Mouse (Mus musculus): ENCODE measurements at regions not wholly inside any gene's neighbourhood (a gene's known extent, or its start where the extent isn't known, plus 50 kb on each side); places are given as distances from the start of the nearest gene placed in this dataset.

DNA sequence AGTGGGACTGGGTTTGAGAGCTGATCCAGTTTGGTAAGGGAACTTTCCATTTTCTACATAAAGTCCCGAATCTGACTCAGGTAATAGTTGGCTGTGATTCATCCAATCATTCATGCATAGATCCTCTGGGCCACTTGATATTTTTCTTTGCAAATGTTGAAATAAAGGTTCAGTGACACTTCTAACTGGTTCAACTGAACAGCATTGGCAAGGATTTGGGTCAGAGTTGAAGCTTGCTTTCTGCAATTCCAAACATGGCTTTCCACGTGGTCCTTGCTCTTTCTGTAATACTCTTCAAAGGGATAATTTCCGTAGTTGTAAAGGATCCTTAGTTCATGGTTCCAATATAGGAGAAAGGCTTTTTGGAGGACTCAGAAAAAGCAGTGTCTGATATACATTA is 554.0 kb downstream of the Rnf144a start:
- no peak for ATAC-seq (ENCODE audit: low read depth)
- H3K9me3 ChIP-seq (ENCODE audit: control insufficient read depth, low read length): 0 out of 2 replicates have a peak, but pooled peaks cover 3% of the 10 kb centered on the region
- no peaks in the 10 kb centered on the region for H3K36me3 ChIP-seq (ENCODE audit: control insufficient read depth, insufficient read depth, low read length)
- 73% methylated on average over 3 of the region's 3 CpGs for WGBS
- no peak overlapping the region for H3K4me2 ChIP-seq (ENCODE audit: low read depth, low read length)
- DNase-seq (ENCODE audit: low spot score): no peak
- H3K4me1 ChIP-seq (ENCODE audit: control insufficient read depth, insufficient read depth, low read length): no peaks in the 10 kb centered on the region
- H3K9ac ChIP-seq (ENCODE audit: low read depth, low read length): no peak overlapping the region
- H3K27me3 ChIP-seq (replicated peaks; ENCODE audit: control insufficient read depth, insufficient read depth, low read length): no peaks in the 10 kb centered on the region
- no peak overlapping the region for H3K27ac ChIP-seq (replicated peaks; ENCODE audit: low read depth, low read length)
- no peak overlapping the region for H3K4me3 ChIP-seq (ENCODE audit: low read depth, low read length)

DNA sequence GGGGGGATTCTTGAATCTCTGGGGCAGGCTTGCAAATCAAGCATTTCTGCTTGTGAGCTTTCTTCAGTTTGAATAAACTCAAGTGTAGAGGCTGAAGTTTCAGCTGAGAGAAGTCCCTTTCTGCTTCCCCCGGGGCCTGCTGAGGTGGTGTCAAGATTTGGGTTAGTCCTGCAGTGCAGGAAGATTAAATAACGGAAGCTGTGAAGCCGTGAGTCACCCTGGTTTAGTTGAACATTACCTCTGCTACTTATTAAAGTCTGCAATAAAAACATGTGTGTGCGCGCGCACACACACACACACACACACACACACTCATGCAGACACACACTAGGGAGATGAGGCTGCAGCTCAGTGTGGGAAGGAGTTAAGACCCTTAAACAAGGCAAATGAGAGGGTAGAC is 556.7 kb downstream of the Rnf144a start:
- WGBS: 72% methylated on average over 6 of the region's 6 CpGs
- H3K9ac ChIP-seq (ENCODE audit: low read depth, low read length): no peak overlapping the region
- ATAC-seq (ENCODE audit: low read depth) (no peak), DNase-seq (ENCODE audit: low spot score) (no peak)
- H3K36me3 ChIP-seq (ENCODE audit: control insufficient read depth, insufficient read depth, low read length): no peaks in the 10 kb centered on the region
- 0 out of 2 replicates have a peak, but pooled peaks cover 3% of the 10 kb centered on the region for H3K9me3 ChIP-seq (ENCODE audit: control insufficient read depth, low read length)
- no peaks in the 10 kb centered on the region for H3K27me3 ChIP-seq (replicated peaks; ENCODE audit: control insufficient read depth, insufficient read depth, low read length)
- H3K27ac ChIP-seq (replicated peaks; ENCODE audit: low read depth, low read length): no peak overlapping the region
- no peaks in the 10 kb centered on the region for H3K4me1 ChIP-seq (ENCODE audit: control insufficient read depth, insufficient read depth, low read length)
- no peak overlapping the region for H3K4me3 ChIP-seq (ENCODE audit: low read depth, low read length)
- H3K4me2 ChIP-seq (ENCODE audit: low read depth, low read length): no peak overlapping the region

GRCm38 (mm10) chr12:25830057-25830456 is 585.0 kb downstream of the Rnf144a start:
- no peak overlapping the region for H3K4me3 ChIP-seq (ENCODE audit: low read depth, low read length)
- peak; percentile 3 for DNase-seq (ENCODE audit: low spot score)
- WGBS: 68% methylated on average over 7 of the region's 7 CpGs

DNA sequence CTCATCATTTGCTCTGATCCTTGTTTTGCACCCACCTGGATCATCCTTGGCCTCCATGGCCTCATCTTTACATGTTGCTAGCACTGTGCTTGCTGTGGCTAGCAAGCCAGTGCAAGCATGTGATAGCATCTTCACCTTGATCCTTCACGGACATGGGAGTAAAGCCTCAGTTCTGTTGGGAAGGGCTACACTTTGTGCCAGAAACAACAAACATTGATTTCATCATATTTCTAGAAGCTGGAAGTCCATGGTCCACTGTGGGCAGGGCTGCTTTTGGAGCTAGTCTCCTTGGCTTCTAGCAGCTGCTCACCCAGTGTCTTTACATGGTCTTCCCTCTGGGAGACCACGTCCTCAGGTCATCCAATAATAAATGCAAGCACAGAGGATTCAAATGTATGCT is 587.1 kb downstream of the Rnf144a start:
- H3K4me1 ChIP-seq (ENCODE audit: control insufficient read depth, insufficient read depth, low read length): peaks cover 5% of the 10 kb centered on the region
- no peak for ATAC-seq (ENCODE audit: low read depth)

More at GRCm38 (mm10) chr12:25830057-25830456, 585.0 kb downstream of the Rnf144a start:
- H3K4me2 ChIP-seq (ENCODE audit: low read depth, low read length): no peak overlapping the region
- H3K36me3 ChIP-seq (ENCODE audit: control insufficient read depth, insufficient read depth, low read length): no peaks in the 10 kb centered on the region
- H3K9ac ChIP-seq (ENCODE audit: low read depth, low read length): no peak overlapping the region
- ATAC-seq (ENCODE audit: low read depth): no peak
- H3K27me3 ChIP-seq (replicated peaks; ENCODE audit: control insufficient read depth, insufficient read depth, low read length): no peaks in the 10 kb centered on the region
- H3K4me1 ChIP-seq (ENCODE audit: control insufficient read depth, insufficient read depth, low read length): peaks cover 5% of the 10 kb centered on the region
- H3K27ac ChIP-seq (replicated peaks; ENCODE audit: low read depth, low read length): no peak overlapping the region
- no peaks in the 10 kb centered on the region for H3K9me3 ChIP-seq (ENCODE audit: control insufficient read depth, low read length)

DNA sequence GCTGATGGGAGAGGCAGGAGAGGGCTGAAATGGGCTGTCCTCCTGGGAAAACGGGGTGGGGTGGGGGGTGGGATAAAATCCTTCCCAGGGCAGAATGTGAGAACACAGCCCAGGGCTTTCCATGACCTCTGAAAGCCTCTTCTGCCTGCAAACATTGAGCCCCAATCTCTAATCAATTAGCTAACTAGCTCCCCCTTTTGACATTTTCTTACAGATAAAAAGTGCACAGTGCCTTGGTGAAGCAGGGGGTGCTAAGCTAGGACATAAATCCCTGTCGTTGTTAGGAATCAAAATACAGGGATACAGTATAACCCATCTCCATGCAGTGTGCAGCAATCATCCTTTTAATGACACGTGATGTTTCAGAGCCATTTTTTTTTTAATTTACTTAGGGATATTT is 588.1 kb downstream of the Rnf144a start:
- 20% methylated on average over 3 of the region's 3 CpGs for WGBS
- peak; percentile 14 for DNase-seq (ENCODE audit: low spot score)

More for the DNA sequence above, 587.1 kb downstream of the Rnf144a start:
- no peaks in the 10 kb centered on the region for H3K36me3 ChIP-seq (ENCODE audit: control insufficient read depth, insufficient read depth, low read length)
- DNase-seq (ENCODE audit: low spot score): no peak
- H3K27ac ChIP-seq (replicated peaks; ENCODE audit: low read depth, low read length): no peak overlapping the region
- no peak overlapping the region for H3K9ac ChIP-seq (ENCODE audit: low read depth, low read length)
- 81% methylated on average over 2 of the region's 2 CpGs for WGBS
- H3K27me3 ChIP-seq (replicated peaks; ENCODE audit: control insufficient read depth, insufficient read depth, low read length): no peaks in the 10 kb centered on the region
- H3K4me3 ChIP-seq (ENCODE audit: low read depth, low read length): no peak overlapping the region
- H3K9me3 ChIP-seq (ENCODE audit: control insufficient read depth, low read length): no peaks in the 10 kb centered on the region
- H3K4me2 ChIP-seq (ENCODE audit: low read depth, low read length): no peak overlapping the region

GRCm38 (mm10) chr12:25826451-25826850 is 588.6 kb downstream of the Rnf144a start:
- Histone ChIP-seq H3K4me1 (ENCODE audit: control insufficient read depth, insufficient read depth, low read length) (peaks cover 5% of the 10 kb centered on the region), H3K9me3 (ENCODE audit: control insufficient read depth, low read length) (no peaks in the 10 kb centered on the region), H3K36me3 (ENCODE audit: control insufficient read depth, insufficient read depth, low read length) (no peaks in the 10 kb centered on the region), H3K27me3 (replicated peaks; ENCODE audit: control insufficient read depth, insufficient read depth, low read length) (no peaks in the 10 kb centered on the region), H3K9ac (ENCODE audit: low read depth, low read length) (no peak overlapping the region), H3K4me3 (ENCODE audit: low read depth, low read length) (no peak overlapping the region), H3K4me2 (ENCODE audit: low read depth, low read length) (no peak overlapping the region), H3K27ac (replicated peaks; ENCODE audit: low read depth, low read length) (no peak overlapping the region)
- no peak for ATAC-seq (ENCODE audit: low read depth)
- no peak for DNase-seq (ENCODE audit: low spot score)
- WGBS: 59% methylated on average over 4 of the region's 4 CpGs

More for the DNA sequence above, 588.1 kb downstream of the Rnf144a start:
- no peak overlapping the region for H3K4me3 ChIP-seq (ENCODE audit: low read depth, low read length)
- no peak for ATAC-seq (ENCODE audit: low read depth)
- H3K27me3 ChIP-seq (replicated peaks; ENCODE audit: control insufficient read depth, insufficient read depth, low read length): no peaks in the 10 kb centered on the region
- no peak overlapping the region for H3K27ac ChIP-seq (replicated peaks; ENCODE audit: low read depth, low read length)
- H3K4me2 ChIP-seq (ENCODE audit: low read depth, low read length): no peak overlapping the region
- H3K9me3 ChIP-seq (ENCODE audit: control insufficient read depth, low read length): no peaks in the 10 kb centered on the region
- no peaks in the 10 kb centered on the region for H3K36me3 ChIP-seq (ENCODE audit: control insufficient read depth, insufficient read depth, low read length)
- no peak overlapping the region for H3K9ac ChIP-seq (ENCODE audit: low read depth, low read length)
- H3K4me1 ChIP-seq (ENCODE audit: control insufficient read depth, insufficient read depth, low read length): peaks cover 5% of the 10 kb centered on the region

DNA sequence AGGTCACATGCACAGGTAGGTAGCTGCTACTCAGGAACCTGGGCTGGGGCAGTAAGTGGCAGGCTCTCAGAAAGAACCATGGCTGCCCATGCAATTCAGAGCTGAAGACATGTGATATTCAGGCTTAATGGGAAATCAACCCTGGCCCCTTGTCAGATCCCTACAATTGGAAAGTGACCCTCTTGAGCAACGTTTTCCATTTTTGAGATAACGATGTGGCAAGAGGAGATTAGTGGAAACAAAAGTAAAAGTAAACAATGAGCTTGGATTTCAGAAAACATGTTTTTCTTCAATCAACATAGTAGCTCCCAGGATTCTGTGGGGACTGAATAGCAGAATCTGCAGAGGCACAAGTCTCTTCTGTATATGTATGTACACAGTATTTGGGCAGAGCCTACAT is 598.8 kb downstream of the Rnf144a start:
- ATAC-seq (ENCODE audit: low read depth): no peak
- Histone ChIP-seq H3K27me3 (replicated peaks; ENCODE audit: control insufficient read depth, insufficient read depth, low read length) (no peaks in the 10 kb centered on the region), H3K9me3 (ENCODE audit: control insufficient read depth, low read length) (no peaks in the 10 kb centered on the region), H3K9ac (ENCODE audit: low read depth, low read length) (no peak overlapping the region), H3K4me2 (ENCODE audit: low read depth, low read length) (no peak overlapping the region), H3K36me3 (ENCODE audit: control insufficient read depth, insufficient read depth, low read length) (no peaks in the 10 kb centered on the region), H3K4me3 (ENCODE audit: low read depth, low read length) (no peak overlapping the region), H3K4me1 (ENCODE audit: control insufficient read depth, insufficient read depth, low read length) (no peaks in the 10 kb centered on the region), H3K27ac (replicated peaks; ENCODE audit: low read depth, low read length) (no peak overlapping the region)
- DNase-seq (ENCODE audit: low spot score): no peak
- WGBS: 45% methylated on average over 2 of the region's 2 CpGs

- H3K36me3 ChIP-seq (ENCODE audit: control insufficient read depth, insufficient read depth, low read length): no peaks in the 10 kb centered on the region
- 75% methylated on average over 2 of the region's 2 CpGs for WGBS
These were observed 620.0 kb downstream of the Rnf144a start for GRCm38 (mm10) chr12:25795092-25795491.

DNA sequence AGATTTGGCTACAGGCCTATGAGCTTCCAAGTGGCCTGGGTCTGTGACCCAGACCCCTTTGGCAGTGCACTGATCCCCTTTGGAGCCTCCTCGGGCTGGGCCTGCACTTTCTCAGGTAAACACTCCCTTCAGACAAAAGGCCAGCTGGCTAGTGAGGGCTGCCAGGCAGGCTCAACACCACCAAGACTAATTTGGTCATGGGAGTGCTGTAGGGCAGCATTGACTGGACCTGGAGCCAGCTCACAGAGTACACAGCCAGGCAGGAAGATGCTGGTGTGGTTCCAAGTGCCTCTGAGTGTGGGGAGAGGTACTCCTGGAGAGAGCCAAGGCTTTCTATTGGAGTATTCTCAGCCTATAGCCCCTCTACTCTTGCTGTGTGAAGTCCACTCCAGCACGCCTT is 620.5 kb downstream of the Rnf144a start:
- WGBS: 75% methylated on average over 2 of the region's 2 CpGs
- DNase-seq (ENCODE audit: low spot score): no peak
- no peak for ATAC-seq (ENCODE audit: low read depth)
- Histone ChIP-seq H3K27me3 (replicated peaks; ENCODE audit: control insufficient read depth, insufficient read depth, low read length) (no peaks in the 10 kb centered on the region), H3K27ac (replicated peaks; ENCODE audit: low read depth, low read length) (no peak overlapping the region), H3K4me3 (ENCODE audit: low read depth, low read length) (no peak overlapping the region), H3K9ac (ENCODE audit: low read depth, low read length) (no peak overlapping the region), H3K4me2 (ENCODE audit: low read depth, low read length) (no peak overlapping the region), H3K9me3 (ENCODE audit: control insufficient read depth, low read length) (no peaks in the 10 kb centered on the region), H3K36me3 (ENCODE audit: control insufficient read depth, insufficient read depth, low read length) (no peaks in the 10 kb centered on the region), H3K4me1 (ENCODE audit: control insufficient read depth, insufficient read depth, low read length) (no peaks in the 10 kb centered on the region)

More at GRCm38 (mm10) chr12:25795092-25795491, 620.0 kb downstream of the Rnf144a start:
- no peak overlapping the region for H3K9ac ChIP-seq (ENCODE audit: low read depth, low read length)
- ATAC-seq (ENCODE audit: low read depth): no peak
- H3K27me3 ChIP-seq (replicated peaks; ENCODE audit: control insufficient read depth, insufficient read depth, low read length): no peaks in the 10 kb centered on the region
- H3K4me3 ChIP-seq (ENCODE audit: low read depth, low read length): no peak overlapping the region
- H3K4me2 ChIP-seq (ENCODE audit: low read depth, low read length): no peak overlapping the region
- no peaks in the 10 kb centered on the region for H3K4me1 ChIP-seq (ENCODE audit: control insufficient read depth, insufficient read depth, low read length)
- H3K27ac ChIP-seq (replicated peaks; ENCODE audit: low read depth, low read length): no peak overlapping the region
- DNase-seq (ENCODE audit: low spot score): no peak
- no peaks in the 10 kb centered on the region for H3K9me3 ChIP-seq (ENCODE audit: control insufficient read depth, low read length)

Measured in embryonic facial prominence, embryonic 14.5 days (tissue).